Mouse (Mus musculus): ENCODE data around the gene Soga1.

Soga1 gene

GRCm38 (mm10) chr2:157035371-157035770, 43.7 kb downstream of the Soga1 start:
- DNase-seq = no peak

GRCm38 (mm10) chr2:157030804-157031203, 48.2 kb downstream of the Soga1 start:
- DNase-seq = peak; percentile 80

DNA sequence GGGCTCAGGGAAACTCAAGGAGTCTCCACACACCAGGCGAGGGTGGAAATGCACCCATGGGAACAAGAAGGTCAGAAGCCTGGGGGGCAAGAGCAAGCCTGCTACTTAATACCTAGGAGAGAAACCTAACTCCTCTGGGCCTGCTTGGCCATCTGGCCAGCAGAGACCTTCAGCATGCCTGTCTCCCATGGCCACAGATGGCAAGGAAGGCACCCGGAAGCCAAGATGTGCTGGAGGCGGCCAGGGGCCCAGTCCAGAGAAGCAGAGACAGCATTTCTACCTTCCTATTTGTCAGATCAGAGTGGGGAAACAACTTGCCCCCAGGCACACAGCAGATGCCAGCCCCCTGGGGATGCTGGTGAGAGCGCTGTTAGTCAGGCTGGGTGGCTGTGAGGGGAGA, 50.8 kb downstream of the Soga1 start:
- no peak for DNase-seq

DNA sequence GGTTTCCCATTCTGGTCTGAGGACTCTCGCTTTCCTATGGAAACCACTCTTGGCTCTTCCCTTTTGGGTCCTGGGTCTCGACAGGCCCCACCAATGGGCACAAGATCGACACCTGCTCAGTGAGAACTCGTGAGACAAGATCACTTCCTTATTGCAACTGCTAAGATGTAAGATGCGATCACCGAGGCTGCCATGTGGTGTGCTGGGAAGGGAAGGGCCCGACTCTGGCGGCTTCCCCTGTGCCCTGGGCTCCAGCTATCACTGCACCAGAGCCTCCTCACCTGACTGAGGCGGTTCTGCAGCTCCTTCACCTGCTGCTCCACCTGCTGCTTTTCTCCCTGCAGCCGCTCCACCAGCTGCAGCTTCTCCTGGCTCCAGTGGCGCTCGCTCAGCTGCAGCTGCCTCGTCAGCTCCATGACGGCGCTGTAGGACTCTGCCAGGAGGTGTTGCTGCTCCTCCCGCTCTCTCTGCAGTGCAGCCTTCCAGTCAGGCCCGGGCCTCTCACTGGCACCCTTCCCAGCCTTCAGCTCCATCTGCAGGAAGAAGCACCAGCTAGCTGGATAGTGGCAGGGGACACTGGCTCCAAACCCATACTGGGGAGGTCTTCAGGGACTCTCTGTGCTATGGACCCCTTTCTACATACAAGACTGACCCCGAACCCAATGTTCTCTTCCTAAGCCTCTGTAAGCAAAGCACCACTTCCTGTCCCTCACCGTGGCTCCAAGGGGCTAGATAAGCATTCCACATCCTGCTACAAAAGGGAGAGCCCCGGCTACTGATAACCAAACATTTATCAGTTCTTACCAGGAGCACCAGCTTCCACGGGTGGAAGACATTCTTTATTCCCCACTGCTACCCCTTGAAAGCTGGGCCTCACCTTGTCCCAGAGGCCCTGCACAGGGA, 51.7 kb downstream of the Soga1 start:
- DNase-seq = no peak

DNA sequence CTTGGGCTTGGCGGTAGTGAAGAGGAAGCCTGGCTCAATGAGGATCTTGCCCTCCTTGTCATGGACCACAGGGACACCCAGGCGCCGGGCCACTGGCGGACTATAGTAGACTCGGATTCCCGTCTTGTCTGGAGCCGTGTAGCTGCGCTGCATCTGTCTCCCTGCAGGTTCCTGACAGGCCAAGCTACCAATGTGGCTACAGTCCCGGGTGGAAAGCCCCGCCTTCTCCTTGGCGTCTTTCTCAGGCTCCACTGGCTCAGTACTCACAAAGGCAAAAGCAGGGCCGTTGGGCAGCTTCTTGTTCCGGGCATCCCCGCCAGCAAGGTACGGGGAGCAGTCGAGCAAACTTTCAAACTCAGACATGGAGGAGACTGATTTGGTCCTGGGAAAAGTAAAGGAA, 57.9 kb downstream of the Soga1 start:
- DNase-seq = no peak

GRCm38 (mm10) chr2:157019228-157019627, 59.8 kb downstream of the Soga1 start:
- DNase-seq = no peak

GRCm38 (mm10) chr2:157016529-157017270, 62.4 kb downstream of the Soga1 start:
- no peak for DNase-seq

DNA sequence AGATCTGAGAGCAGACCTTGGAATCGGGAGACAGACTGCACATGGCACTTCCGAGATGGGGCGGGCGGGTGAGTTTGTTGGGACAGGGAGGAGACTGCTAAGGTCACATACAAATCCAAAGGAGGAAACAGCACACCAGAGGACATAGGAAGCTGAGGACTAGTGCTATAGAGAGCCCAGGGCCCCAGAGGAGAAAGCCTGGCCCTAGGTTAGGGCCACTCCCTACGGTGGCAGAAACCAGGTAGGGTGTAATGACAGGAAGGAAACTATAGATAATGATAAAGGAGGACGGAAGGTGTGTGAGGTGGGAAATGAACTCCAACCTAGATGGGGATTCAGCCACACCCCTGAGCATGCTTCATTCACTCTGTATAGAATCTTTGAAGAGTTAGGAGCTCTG, 66.7 kb downstream of the Soga1 start:
- no peak for DNase-seq

DNA sequence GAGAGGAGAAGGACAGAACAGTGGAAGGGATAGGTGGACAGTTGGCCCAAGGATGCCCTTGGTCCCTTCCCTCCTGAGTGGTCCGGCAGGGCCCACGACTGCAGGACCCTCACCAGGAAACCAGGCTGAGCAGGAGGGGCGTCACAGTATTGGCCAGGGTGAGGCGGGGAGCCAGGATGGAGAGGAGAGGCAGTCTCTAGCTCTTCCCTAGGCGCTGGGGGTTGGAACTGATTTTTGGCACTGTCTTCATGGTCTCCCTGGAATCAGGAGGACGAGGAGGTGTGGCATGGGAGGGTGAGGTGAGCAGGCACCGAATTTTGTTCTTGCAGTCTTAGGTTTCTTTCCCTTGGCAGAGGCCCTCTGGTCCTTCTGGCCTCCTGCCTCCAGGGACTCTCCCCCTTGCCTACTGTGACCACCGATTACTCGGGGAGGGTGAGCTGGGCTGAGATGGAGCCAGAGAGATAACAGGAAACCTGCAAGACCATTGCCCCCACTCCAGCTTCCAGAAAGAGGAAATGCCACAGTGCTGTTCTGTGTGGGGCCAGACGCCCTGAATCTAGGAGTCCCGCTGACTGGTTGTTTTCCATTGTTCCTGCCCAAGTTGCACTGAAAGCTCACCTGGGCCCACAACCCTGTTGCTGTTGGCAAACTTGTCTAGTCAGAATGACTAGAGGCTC, 68.3 kb downstream of the Soga1 start:
- no peak for DNase-seq

DNA sequence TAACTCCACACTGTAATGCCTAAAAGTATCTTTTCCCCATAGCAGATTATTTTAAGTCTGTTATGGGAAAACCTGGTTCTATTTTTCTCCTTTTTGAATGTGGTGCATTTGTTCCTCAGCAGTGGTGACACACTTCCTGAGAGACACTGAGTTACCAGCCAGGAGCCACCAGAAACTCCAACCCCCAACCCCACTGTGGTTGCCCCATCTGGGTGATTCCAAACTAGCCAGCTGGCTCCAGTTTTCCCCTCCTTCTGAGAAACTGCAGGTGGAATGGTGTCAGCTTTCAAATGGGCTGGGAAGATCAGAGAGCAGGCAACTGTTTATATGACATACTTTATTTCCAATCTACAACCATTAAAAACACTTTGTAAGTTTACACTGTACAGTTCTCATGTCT, 68.9 kb downstream of the Soga1 start:
- no peak for DNase-seq

DNA sequence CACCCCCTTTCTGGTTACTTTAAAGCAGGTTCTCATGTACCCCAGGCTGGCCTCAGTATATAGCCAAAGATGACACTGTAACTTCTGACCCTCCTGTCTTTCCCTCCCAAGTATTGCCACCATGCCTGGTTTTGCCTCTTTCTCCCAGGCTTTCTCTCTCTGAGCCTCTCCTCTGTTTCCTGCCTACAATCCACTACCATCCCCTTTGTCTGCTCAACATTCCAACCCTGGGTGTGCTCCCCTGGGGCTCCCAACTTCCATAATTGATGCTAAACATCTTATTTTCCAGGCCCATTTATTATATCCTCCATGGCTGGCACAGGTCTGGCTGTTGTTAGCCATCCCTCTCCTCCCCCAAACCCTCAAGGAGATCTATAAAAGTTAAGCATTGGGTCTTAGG, 70.5 kb downstream of the Soga1 start:
- no peak for DNase-seq

DNA sequence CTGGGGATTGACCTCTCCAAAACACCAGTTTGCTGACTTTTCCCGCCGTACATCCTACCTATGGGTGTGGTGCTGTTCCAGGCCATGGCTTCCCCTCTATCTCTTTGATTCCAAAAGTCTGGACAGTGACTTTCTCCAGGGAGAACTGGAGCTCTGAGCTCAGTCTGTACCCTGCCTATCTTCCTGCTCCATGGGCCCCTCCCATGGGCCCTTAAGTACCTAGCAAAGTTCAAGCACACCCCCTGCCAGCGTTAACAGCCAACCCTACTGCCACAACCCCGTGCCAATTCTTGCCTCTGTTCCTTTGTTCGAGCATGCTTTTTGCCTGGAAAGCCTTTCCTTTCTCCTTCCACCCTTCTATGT, 71.8 kb downstream of the Soga1 start:
- no peak for DNase-seq

DNA sequence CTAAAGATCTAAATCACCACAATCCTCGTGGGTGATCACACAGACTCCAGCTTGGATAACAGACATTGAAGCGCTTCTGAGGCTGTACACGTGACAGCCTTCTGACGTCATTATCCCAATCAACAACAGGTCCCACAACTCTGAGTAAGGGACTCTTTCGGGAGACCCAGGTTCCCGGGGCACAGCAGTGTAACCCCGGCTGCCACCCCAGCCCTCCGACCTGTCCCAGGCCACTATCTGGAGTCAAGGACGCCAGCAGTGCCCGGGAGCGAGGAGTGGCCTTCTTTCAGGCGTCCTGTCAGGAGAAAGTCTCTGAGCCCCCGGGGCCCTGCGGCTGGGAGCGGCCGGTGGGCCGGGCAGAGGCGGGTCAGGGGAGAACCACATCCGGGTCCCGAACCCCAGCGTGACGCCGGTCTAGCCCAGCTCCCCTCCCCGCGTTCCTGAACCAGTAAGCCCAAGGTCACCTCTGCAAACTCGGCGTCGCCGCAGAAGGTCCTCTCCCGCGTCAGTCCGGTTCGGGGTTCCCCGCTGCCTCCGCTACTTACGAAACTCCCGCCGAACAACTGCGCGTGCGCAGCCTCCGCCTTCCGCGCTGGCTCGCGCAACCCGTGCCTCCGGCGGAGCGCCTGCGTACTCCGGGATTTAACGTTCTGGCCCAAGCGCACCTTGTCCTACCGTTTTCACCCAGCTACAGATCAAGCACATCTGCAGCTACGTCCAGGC, 72.4 kb downstream of the Soga1 start, which contains the start of gene Dsn1:
Gene Dsn1, minus strand, starts transcription at position 644 of the 723 bp plus-strand sequence.
- peak; percentile 90 for DNase-seq

- no peak for DNase-seq
These were observed 76.7 kb downstream of the Soga1 start for GRCm38 (mm10) chr2:157002321-157002720.

GRCm38 (mm10) chr2:156998263-156998662, 80.8 kb downstream of the Soga1 start:
- DNase-seq = no peak

GRCm38 (mm10) chr2:156996576-156996975, 82.5 kb downstream of the Soga1 start:
- DNase-seq = peak; percentile 76

GRCm38 (mm10) chr2:156991470-156992319, 87.4 kb downstream of the Soga1 start, which contains the start of gene Ndrg3:
Gene Ndrg3 (minus strand): TSS chr2:156992056.
- DNase-seq = peak; percentile 98

- peak; percentile 60 for DNase-seq
These were observed 88.2 kb downstream of the Soga1 start for GRCm38 (mm10) chr2:156990727-156991431.

DNA sequence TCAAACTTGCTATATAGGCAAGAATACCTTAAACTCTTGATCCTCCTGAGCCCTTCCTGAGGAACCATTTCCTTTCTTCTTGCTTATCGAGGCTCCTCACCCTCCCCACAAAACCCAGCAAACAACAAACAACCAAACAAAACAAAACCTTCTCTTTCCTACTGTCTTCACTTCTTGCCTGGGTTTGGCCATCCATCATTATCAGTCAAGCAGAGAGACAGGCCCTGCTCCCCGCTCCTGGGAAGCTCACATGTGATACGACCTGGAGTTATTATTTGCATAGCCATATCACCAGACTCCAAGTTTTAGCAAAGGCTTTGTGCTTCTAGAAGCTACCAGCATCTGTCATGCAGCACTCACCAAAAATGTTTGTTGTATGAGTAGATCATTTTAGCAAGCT, 91.7 kb downstream of the Soga1 start:
- no peak for DNase-seq

- DNase-seq = no peak
These were observed 96.2 kb downstream of the Soga1 start for GRCm38 (mm10) chr2:156982864-156983263.

DNA sequence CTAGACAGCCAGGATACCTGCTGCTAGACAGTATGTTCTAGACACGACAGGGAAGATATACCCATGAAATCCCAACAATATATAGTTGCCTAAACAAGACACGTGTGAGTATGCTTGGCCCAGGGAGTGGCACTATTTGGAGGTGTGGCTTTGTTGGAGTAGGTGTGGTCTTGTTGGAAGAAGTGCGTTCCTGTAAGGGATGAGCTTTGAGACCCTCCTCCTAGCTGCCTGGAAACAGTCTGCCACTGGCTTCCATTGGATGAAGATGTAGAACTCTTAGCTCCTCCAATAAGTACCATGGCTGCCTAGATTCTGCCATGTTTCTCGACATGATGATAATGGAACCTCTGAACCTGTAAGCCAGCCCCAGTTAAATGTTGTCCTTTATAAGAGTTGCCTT, 97.8 kb downstream of the Soga1 start:
- DNase-seq = no peak
